Mouse (Mus musculus) myocyte (in vitro differentiated cells): ENCODE results near the gene Dlg4.

Experiments used
- CEBPB ChIP-seq: IDR thresholded peaks from 2 replicates; pipeline ENCODE4 v1.6.1; 2011; ENCODE audit warnings: mild to moderate bottlenecking, moderate library complexity; ENCODE audit not compliant: poor library complexity, insufficient read depth, severe bottlenecking
- E2F4 ChIP-seq: IDR thresholded peaks from one replicate; pipeline ENCODE4 v1.6.1; 2011; ENCODE audit warnings: mild to moderate bottlenecking, control low read depth, moderate library complexity; ENCODE audit not compliant: insufficient read depth
- MAX ChIP-seq: IDR thresholded peaks from one replicate; pipeline ENCODE4 v1.6.1; 2011; ENCODE audit warnings: low read depth, mild to moderate bottlenecking, control low read depth
- MYOD1 ChIP-seq, 3 experiments: IDR thresholded peaks; one replicate each; pipeline ENCODE4 v1.6.1; 2011; ENCODE audit warnings: control low read depth in 2 of 3, low read depth in 2 of 3, mild to moderate bottlenecking in 2 of 3, moderate library complexity in 1 of 3; ENCODE audit not compliant: insufficient read length in 2 of 3, control insufficient read depth in 1 of 3
- MYOG ChIP-seq, 3 experiments: IDR thresholded peaks; one replicate each; pipeline ENCODE4 v1.6.1; 2011; ENCODE audit warnings: control low read depth in 2 of 3, low read depth in 2 of 3, mild to moderate bottlenecking in 2 of 3; ENCODE audit not compliant: insufficient read length in 2 of 3, control insufficient read depth in 1 of 3, insufficient read depth in 1 of 3
- POLR2A ChIP-seq: IDR thresholded peaks from one replicate; pipeline ENCODE4 v1.6.1; 2011; ENCODE audit warnings: low read depth, mild to moderate bottlenecking, control low read depth, moderate library complexity; ENCODE audit not compliant: insufficient read length
- TCF3 ChIP-seq: IDR thresholded peaks from one replicate; pipeline ENCODE4 v1.6.1; 2011; ENCODE audit warnings: low read depth, control low read depth; ENCODE audit not compliant: insufficient read length
- USF1 ChIP-seq: IDR thresholded peaks from one replicate; pipeline ENCODE4 v1.6.1; 2011; ENCODE audit warnings: low read depth, mild to moderate bottlenecking, control low read depth, moderate library complexity

DNA sequence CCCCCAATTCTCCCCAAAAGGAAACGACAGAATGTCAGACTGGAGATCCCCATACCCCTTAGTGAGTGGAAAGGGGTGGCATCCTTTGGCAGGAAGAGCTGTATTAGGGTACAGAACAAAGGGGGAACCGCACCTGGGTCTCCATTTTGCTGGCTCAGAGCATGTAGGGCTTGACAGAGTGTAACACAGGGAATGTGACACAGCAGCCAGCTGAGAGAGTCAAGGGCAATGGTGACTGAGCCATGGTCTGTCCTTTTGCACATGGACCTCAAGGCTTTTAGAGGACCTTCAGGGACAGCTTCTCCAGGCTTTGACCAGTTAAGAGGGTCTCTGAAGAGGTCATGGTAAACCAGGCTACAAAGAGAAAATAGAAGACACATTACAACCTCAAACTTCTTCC is 41.8 kb upstream of the Dlg4 start:
- TF ChIP-seq USF1: no peak
- TF ChIP-seq POLR2A: no peak
- no peak for TF ChIP-seq CEBPB
- TF ChIP-seq MYOG (IDR thresholded peaks at IDR 0.05; ENCODE audit: control insufficient read depth in 1 of 3, insufficient read depth in 1 of 3, insufficient read length in 2 of 3, low read depth in 2 of 3): no peak
- no peak for TF ChIP-seq MYOD1 (IDR thresholded peaks at IDR 0.05; ENCODE audit: control insufficient read depth in 1 of 3, insufficient read length in 2 of 3, low read depth in 2 of 3)
- no peak for TF ChIP-seq E2F4
- no peak for TF ChIP-seq MAX
- TF ChIP-seq TCF3: no peak
